Mouse (Mus musculus) G1E (cell line): ENCODE measurements around the gene Gpr89. TPM values are rescaled to one million over a fixed set of nuclear protein-coding genes. Genes with fewer than 3 reads are reported as not detected.

Experiments
- ATAC-seq: 2 replicates; pipeline ENCODE4 v1.8.0; 2016; ENCODE audit warnings: mild to moderate bottlenecking; ENCODE audit not compliant: insufficient number of reproducible peaks, poor library complexity, low FRiP score, severe bottlenecking; ENCODE audit errors: extremely low read depth
- DNase-seq: peaks from one replicate; pipeline ENCODE4 v3.0.0; 2012; ENCODE audit warnings: low spot score
- H3K27me3 ChIP-seq: 2 replicates; pipeline ENCODE4 v1.6.1; 2012; ENCODE audit warnings: mild to moderate bottlenecking, low read length, inconsistent platforms; ENCODE audit not compliant: insufficient read depth
- H3K36me3 ChIP-seq: replicated peaks from 2 replicates; pipeline ENCODE3; 2012; ENCODE audit warnings: mild to moderate bottlenecking, inconsistent platforms
- H3K4me1 ChIP-seq: 2 replicates; pipeline ENCODE4 v1.6.1; 2012; ENCODE audit warnings: low read depth, low read length, inconsistent platforms, mixed read lengths; ENCODE audit not compliant: insufficient read depth
- H3K4me3 ChIP-seq: 2 replicates; pipeline ENCODE4 v1.5.1; 2012; ENCODE audit warnings: low read depth, mild to moderate bottlenecking, inconsistent platforms, low read length, moderate library complexity, mixed read lengths
- H3K9me3 ChIP-seq: replicated peaks from 2 replicates; pipeline ENCODE4 v1.6.1; 2012; ENCODE audit warnings: inconsistent platforms
- CTCF ChIP-seq: IDR thresholded peaks from 2 replicates; pipeline ENCODE4 v1.5.1; 2012; ENCODE audit warnings: low read depth, low read length, inconsistent platforms, mixed read lengths
- GATA1 ChIP-seq: IDR thresholded peaks from 2 replicates; pipeline ENCODE4 v1.6.1; 2012; ENCODE audit warnings: borderline replicate concordance, low read length, inconsistent platforms, mixed read lengths
- GATA2 ChIP-seq: IDR thresholded peaks from 2 replicates; pipeline ENCODE4 v1.6.1; 2012; ENCODE audit warnings: low read depth, low read length, inconsistent platforms, borderline replicate concordance
- POLR2AphosphoS5 ChIP-seq: IDR thresholded peaks from 2 replicates; pipeline ENCODE4 v1.6.1; 2012; ENCODE audit warnings: low read depth, low read length, inconsistent platforms; ENCODE audit not compliant: insufficient replicate concordance
- TAL1 ChIP-seq: conservative IDR thresholded peaks from 2 replicates; pipeline ENCODE4 v1.6.1; 2012; ENCODE audit warnings: low read depth, low read length, inconsistent platforms, mixed read lengths
- polyA plus RNA-seq: library from polyadenylated mRNA; stranded (reverse); fragments of >175 nt; gene quantifications from 2 replicates; pipeline ENCODE4 v1.2.3, GENCODE M21; 2012
- total RNA-seq, 2 experiments: library from RNA; stranded (forward) in 1 of 2; stranded (reverse) in 1 of 2; fragments of 200-1000 nt in 1 of 2; fragments of >200 nt in 1 of 2; fragmentation: Nextera tagmentation in 1 of 2; gene quantifications; 2 replicates each; pipeline ENCODE4 v1.2.3; 2014 to 2017

Gene Gpr89
- total RNA-seq (2014; fragmentation: Nextera tagmentation) (26.8 and 28.8 TPM in 2 replicates), total RNA-seq (2017) (25.5 and 37.3 TPM in 2 replicates), polyA plus RNA-seq (2.0 and 2.6 TPM in 2 replicates)

DNA sequence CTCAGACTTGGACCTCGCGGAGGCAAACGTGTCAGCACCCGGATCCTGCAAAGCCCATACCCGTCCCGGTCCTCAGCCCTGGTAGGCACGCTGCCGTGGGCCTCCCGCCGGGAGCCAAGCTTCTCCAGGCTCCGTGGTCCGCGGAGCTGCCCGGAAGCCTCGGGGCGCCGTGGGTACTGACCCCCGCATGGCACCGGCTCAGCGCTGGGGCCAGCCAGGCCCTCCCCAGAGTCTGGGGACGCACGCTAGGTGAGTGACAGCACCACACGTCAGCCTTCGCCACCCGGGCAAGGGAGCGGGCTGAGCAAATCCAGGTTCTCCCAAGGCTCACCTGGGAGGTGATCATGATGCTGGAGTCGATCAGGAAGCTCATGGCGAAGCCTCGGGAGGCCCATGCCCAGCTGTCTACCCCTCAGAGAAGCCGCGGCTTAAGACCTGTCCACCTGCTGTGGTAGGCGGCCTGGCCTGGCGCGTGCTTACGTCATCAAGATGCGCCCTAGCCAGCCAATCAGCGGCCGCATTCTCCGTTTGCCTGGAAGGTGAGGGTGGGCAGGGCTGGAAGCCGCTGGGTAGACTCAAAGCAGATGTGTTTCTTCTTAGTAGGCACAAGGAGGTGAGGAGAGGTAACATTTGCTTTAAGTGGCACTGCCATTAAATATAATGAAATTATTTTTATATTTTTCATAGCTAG is at the start of gene Gpr89:
Gene Gpr89, minus strand, starts transcription at position 496 of the 691 bp plus-strand sequence.
- no peaks in the 10 kb centered on the region for H3K9me3 ChIP-seq
- H3K27me3 ChIP-seq = peaks cover 3% of the 10 kb centered on the region; the same call in 1 of the 2 replicates
- TF ChIP-seq TAL1 (no peak), CTCF (no peak), POLR2AphosphoS5 (no peak), GATA1 (no peak), GATA2 (no peak)
- H3K4me3 ChIP-seq = peak within 1 kb of the TSS; percentile 99
- peaks cover 23% of the 10 kb centered on the region for H3K4me1 ChIP-seq
- H3K36me3 ChIP-seq = peaks cover 25% of the 10 kb centered on the region
- peak; percentile 92 for ATAC-seq
- peak; percentile 96 for DNase-seq

DNA sequence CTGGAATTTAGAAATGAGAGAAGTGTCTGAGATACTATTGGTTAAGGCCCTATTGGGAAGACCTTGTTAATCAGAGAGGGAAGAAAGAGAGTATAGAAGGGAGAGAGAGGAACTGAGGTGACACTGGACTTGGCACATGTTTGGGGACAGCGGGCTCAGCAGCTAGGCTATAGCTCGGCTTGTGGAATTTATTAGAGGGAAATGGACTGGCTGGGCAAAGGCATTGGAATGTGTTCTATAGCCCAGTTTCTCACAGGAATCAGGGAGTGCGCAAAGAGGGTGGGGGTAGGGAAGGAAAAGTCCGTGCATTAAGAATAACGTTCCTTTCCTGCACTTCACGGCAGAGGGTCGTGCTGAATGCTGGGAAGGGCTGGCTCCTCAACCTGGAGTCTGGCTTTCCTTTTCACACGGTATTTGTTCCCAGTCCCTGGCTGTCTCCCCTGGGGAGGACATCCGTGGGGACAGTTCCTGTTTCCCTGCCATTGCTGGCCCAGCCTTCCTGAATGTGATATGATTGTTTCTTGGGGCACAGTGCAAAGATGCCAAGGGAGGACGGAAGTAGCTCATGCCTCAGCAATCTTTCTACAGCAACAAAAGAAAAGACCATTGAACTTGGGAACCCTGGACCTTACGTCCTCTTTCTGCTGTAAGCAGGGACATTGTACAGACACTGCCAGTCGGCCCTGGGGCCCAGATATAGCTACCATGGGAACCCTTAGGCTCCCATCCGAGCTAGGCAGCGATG is 48.5 kb upstream of the Gpr89 start:
- H3K9me3 ChIP-seq = no peaks in the 10 kb centered on the region
- peaks cover 5% of the 10 kb centered on the region; the same call in 1 of the 2 replicates for H3K27me3 ChIP-seq
- no peak for TF ChIP-seq GATA1
- no peak for TF ChIP-seq CTCF
- no peak for TF ChIP-seq GATA2
- TF ChIP-seq POLR2AphosphoS5 = no peak
- no peak for TF ChIP-seq TAL1
- H3K4me3 ChIP-seq = no peak overlapping the region
- no peaks in the 10 kb centered on the region for H3K36me3 ChIP-seq
- DNase-seq = no peak
- H3K4me1 ChIP-seq = no peaks in the 10 kb centered on the region
- ATAC-seq = no peak

DNA sequence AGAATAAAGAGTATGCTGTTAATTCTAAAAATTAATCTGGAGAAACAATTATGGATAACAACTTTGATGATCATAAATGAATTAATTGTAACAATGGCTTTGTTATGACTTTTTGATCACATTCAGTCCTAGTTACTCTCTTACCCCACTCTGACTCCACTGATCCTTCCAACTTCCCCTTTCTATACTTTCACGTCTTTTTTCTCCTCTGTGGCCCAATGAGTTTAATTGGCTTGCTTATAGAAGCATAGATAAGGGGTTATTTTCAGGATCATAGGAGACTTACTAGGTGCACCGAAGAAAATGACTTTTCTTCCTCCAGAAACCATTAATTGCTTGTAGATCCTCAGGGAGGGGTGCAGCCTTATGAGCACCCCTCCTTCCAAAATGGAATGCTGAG is 37.6 kb upstream of the Gpr89 start:
- Histone ChIP-seq H3K4me1 (peaks cover 6% of the 10 kb centered on the region), H3K36me3 (no peaks in the 10 kb centered on the region), H3K4me3 (no peak overlapping the region), H3K27me3 (peaks cover 2% of the 10 kb centered on the region), H3K9me3 (no peaks in the 10 kb centered on the region)
- DNase-seq (no peak), ATAC-seq (no peak)
- TF ChIP-seq GATA1 = no peak
- no peak for TF ChIP-seq CTCF
- no peak for TF ChIP-seq POLR2AphosphoS5
- TF ChIP-seq GATA2 = no peak
- no peak for TF ChIP-seq TAL1

DNA sequence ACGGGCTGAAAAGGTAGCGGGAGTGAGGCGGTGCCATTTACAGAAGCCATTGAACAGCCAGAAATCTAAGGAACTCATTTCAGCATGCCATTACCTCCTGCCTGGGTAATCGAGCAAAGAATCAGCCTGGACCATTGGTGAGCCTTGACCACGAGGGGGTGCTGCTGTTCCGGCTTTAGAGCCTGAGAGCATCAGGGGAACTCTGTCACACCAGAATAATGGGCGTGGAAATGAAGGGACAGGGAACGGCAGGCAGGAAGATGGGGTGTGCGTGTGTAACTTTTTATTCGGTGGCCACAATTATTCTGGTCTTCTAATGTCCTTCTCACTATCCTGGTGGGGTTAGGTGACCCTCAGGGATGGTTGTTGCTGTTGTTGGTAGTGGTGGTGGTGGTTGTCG is 33.6 kb upstream of the Gpr89 start:
- no peak overlapping the region for H3K4me3 ChIP-seq
- H3K9me3 ChIP-seq = no peaks in the 10 kb centered on the region
- TF ChIP-seq TAL1 (no peak), GATA2 (no peak), CTCF (0 out of 2 replicates have a peak, but pooled peaks have one; percentile 35), POLR2AphosphoS5 (no peak), GATA1 (no peak)
- ATAC-seq (no peak; the same call in 1 of the 2 replicates), DNase-seq (peak; percentile 31)
- H3K4me1 ChIP-seq = peaks cover 6% of the 10 kb centered on the region
- peaks cover 19% of the 10 kb centered on the region for H3K27me3 ChIP-seq
- no peaks in the 10 kb centered on the region for H3K36me3 ChIP-seq

DNA sequence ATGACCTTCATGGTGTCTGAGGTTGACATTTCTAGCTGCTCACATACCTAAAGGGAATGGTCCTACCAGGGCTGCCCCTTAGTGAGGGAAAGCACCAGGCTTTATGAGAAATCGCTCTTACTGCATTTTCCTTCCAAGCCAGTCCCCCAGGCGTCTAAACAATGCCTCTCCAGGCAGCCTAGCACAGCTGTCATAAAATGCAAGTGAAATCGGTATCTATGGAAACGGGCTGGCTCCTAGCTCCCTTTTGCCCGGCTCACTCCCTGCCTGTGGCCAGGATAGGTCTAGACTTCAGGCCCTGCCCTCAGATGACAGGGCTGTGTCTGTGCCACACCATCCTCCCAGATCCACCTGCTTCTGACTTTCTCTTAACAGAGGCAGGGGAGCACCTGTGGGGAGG is 32.5 kb upstream of the Gpr89 start:
- Histone ChIP-seq H3K4me3 (no peak overlapping the region), H3K9me3 (no peaks in the 10 kb centered on the region), H3K36me3 (no peaks in the 10 kb centered on the region), H3K4me1 (peaks cover 6% of the 10 kb centered on the region), H3K27me3 (peaks cover 19% of the 10 kb centered on the region)
- DNase-seq = no peak
- no peak for ATAC-seq
- TF ChIP-seq POLR2AphosphoS5 (no peak), GATA1 (no peak), GATA2 (no peak), CTCF (no peak), TAL1 (no peak)

DNA sequence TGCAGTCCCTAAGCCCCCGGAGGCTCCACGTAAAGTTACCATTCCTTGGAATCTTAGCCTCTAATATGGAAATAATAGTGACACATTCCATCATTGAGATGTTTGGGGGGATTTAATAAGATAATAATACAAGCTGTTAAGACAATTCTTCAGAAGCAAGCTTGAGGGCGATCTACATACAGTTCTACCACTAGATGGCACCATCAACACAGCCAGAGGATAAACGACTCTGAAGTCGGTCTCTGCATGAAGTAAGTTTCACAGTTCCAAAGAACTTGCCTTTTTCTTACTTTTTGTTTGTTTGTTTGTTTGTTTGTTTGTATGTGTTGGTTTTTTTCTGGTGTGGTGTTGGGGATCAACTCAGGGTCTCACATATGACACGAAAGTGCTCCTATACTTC is 31.1 kb upstream of the Gpr89 start:
- DNase-seq (peak; percentile 48), ATAC-seq (no peak)
- no peaks in the 10 kb centered on the region for H3K36me3 ChIP-seq
- peaks cover 6% of the 10 kb centered on the region for H3K4me1 ChIP-seq
- H3K4me3 ChIP-seq = no peak overlapping the region
- no peaks in the 10 kb centered on the region for H3K9me3 ChIP-seq
- TF ChIP-seq CTCF = peak; percentile 67
- TF ChIP-seq TAL1 = no peak
- peaks cover 22% of the 10 kb centered on the region for H3K27me3 ChIP-seq
